Mouse (Mus musculus) adrenal gland, postnatal 4 days (tissue): Measurements from ENCODE around the gene Kcnk3. TPM values are rescaled to one million over a fixed set of nuclear protein-coding genes. Genes with fewer than 3 reads are reported as not detected.

Experiments used
- DNase-seq, 2 experiments: peaks; one replicate each; pipeline ENCODE4 v3.0.0; 2021 to 2022; ENCODE audit warnings: low spot score in 2 of 2, mixed read lengths in 2 of 2
- total RNA-seq, 2 experiments: library from RNA; stranded (reverse); gene quantifications; 2 replicates each; pipeline ENCODE4 v1.2.3; 2021

Kcnk3 gene
- total RNA-seq, 2 experiments from 2014 or later = 684 to 719 TPM

- DNase-seq = no peak
Observed at GRCm38 (mm10) chr5:30587101-30587500, 869 bp upstream of the Kcnk3 start.

GRCm38 (mm10) chr5:30588301-30588968, 465 bp downstream of the Kcnk3 start:
- no peak for DNase-seq

- DNase-seq = no peak
Observed at GRCm38 (mm10) chr5:30589069-30589468, 1.1 kb downstream of the Kcnk3 start.

- no peak for DNase-seq
Observed at GRCm38 (mm10) chr5:30589546-30589945, 1.6 kb downstream of the Kcnk3 start.

- DNase-seq = no peak
Observed at GRCm38 (mm10) chr5:30590231-30590630, 2.3 kb downstream of the Kcnk3 start.

- no peak for DNase-seq
Observed at GRCm38 (mm10) chr5:30591205-30591731, 3.3 kb downstream of the Kcnk3 start.

- no peak for DNase-seq
Observed at GRCm38 (mm10) chr5:30591786-30592185, 3.8 kb downstream of the Kcnk3 start.

- no peak for DNase-seq
Observed at GRCm38 (mm10) chr5:30592279-30592980, 4.5 kb downstream of the Kcnk3 start.

- no peak for DNase-seq
Observed at GRCm38 (mm10) chr5:30593360-30593759, 5.4 kb downstream of the Kcnk3 start.

GRCm38 (mm10) chr5:30593811-30594504, 6.0 kb downstream of the Kcnk3 start:
- no peak for DNase-seq

GRCm38 (mm10) chr5:30594953-30595560, 7.1 kb downstream of the Kcnk3 start:
- no peak for DNase-seq

GRCm38 (mm10) chr5:30601397-30601796, 13.4 kb downstream of the Kcnk3 start:
- no peak for DNase-seq

GRCm38 (mm10) chr5:30603255-30603654, 15.3 kb downstream of the Kcnk3 start:
- no peak for DNase-seq

- no peak for DNase-seq
Observed at GRCm38 (mm10) chr5:30603926-30604325, 16.0 kb downstream of the Kcnk3 start.

GRCm38 (mm10) chr5:30604769-30605188, 16.8 kb downstream of the Kcnk3 start:
- DNase-seq = no peak

GRCm38 (mm10) chr5:30605649-30606048, 17.7 kb downstream of the Kcnk3 start:
- DNase-seq = no peak

GRCm38 (mm10) chr5:30606424-30607073, 18.6 kb downstream of the Kcnk3 start:
- DNase-seq = no peak

GRCm38 (mm10) chr5:30609094-30609493, 21.1 kb downstream of the Kcnk3 start:
- DNase-seq = no peak

- no peak for DNase-seq
Observed at GRCm38 (mm10) chr5:30609918-30610645, 22.1 kb downstream of the Kcnk3 start.

- DNase-seq = no peak
Observed at GRCm38 (mm10) chr5:30611091-30611490, 23.1 kb downstream of the Kcnk3 start.
